Mouse (Mus musculus) erythroblast, embryonic 14.5 days (primary cell): ENCODE results near the gene Olfr1272. TPM values are rescaled to one million over a fixed set of nuclear protein-coding genes. Genes with fewer than 3 reads are reported as not detected.
"Not testable (repeated sequence)": the region's sequence is repeated elsewhere in the genome, so short reads cannot be mapped to it uniquely, and the experiment has no call there.

Source experiments
- H3K27me3 ChIP-seq: 2 replicates; pipeline ENCODE4 v1.6.1; 2012; ENCODE audit warnings: inconsistent platforms; ENCODE audit not compliant: control insufficient read depth
- H3K36me3 ChIP-seq: 2 replicates; pipeline ENCODE4 v1.6.1; 2012; ENCODE audit warnings: mild to moderate bottlenecking, inconsistent platforms; ENCODE audit not compliant: control insufficient read depth
- H3K4me1 ChIP-seq: 2 replicates; pipeline ENCODE4 v1.6.1; 2012; ENCODE audit warnings: inconsistent platforms; ENCODE audit not compliant: control insufficient read depth
- H3K4me3 ChIP-seq: replicated peaks from 2 replicates; pipeline ENCODE3; 2012; ENCODE audit warnings: moderate library complexity, mild to moderate bottlenecking, inconsistent platforms
- H3K9me3 ChIP-seq: 2 replicates; pipeline ENCODE4 v1.6.1; 2012; ENCODE audit warnings: low read length, inconsistent platforms, mixed read lengths; ENCODE audit not compliant: control insufficient read depth
- GATA1 ChIP-seq: IDR thresholded peaks from 2 replicates; pipeline ENCODE4 v1.6.1; 2012; ENCODE audit warnings: low read length, inconsistent platforms, mixed read lengths
- TAL1 ChIP-seq: IDR thresholded peaks from 3 replicates; pipeline ENCODE4 v1.6.1; 2012; ENCODE audit warnings: low read length, inconsistent platforms, mixed read lengths
- polyA plus RNA-seq: library from polyadenylated mRNA; stranded (reverse); fragments of >175 nt; gene quantifications from 2 replicates; pipeline ENCODE4 v1.2.3, GENCODE M21; 2012

The Olfr1272 gene
- not detected in 2 replicates for polyA plus RNA-seq

GRCm38 (mm10) chr2:90292741-90293140 lies at the start of gene Olfr1272:
TSS of gene Olfr1272 (minus strand) at chr2:90292841.
- no peaks in the 10 kb centered on the region for H3K4me1 ChIP-seq
- no peak within 1 kb of the TSS for H3K4me3 ChIP-seq
- no peaks in the 10 kb centered on the region; the same call in 1 of the 2 replicates for H3K9me3 ChIP-seq
- TF ChIP-seq GATA1 (no peak), TAL1 (no peak)
- H3K36me3 ChIP-seq: no peaks in the 10 kb centered on the region
- no peaks in the 10 kb centered on the region for H3K27me3 ChIP-seq

- H3K27me3 ChIP-seq, H3K9me3 ChIP-seq, H3K36me3 ChIP-seq, H3K4me1 ChIP-seq, H3K4me3 ChIP-seq: not testable (repeated sequence)
Measured at GRCm38 (mm10) chr2:90321900-90322299, 29.3 kb upstream of the Olfr1272 start, which contains the start of gene Gm13769. TSS of gene Gm13769 (plus strand) at chr2:90322200.

- Histone ChIP-seq H3K36me3 (no peaks in the 10 kb centered on the region), H3K9me3 (no peaks in the 10 kb centered on the region), H3K4me1 (no peaks in the 10 kb centered on the region), H3K27me3 (no peaks in the 10 kb centered on the region), H3K4me3 (no peak within 1 kb of the TSS)
- TF ChIP-seq TAL1 (no peak), GATA1 (no peak)
Measured at GRCm38 (mm10) chr2:90270932-90271331, 21.7 kb downstream of the Olfr1272 start, which contains the start of gene Olfr1271. TSS of gene Olfr1271 (minus strand) at chr2:90271032.

- TF ChIP-seq TAL1: no peak
- no peak for TF ChIP-seq GATA1
- no peak within 1 kb of the TSS for H3K4me3 ChIP-seq
- H3K4me1 ChIP-seq: no peaks in the 10 kb centered on the region
- no peaks in the 10 kb centered on the region; the same call in 1 of the 2 replicates for H3K9me3 ChIP-seq
- no peaks in the 10 kb centered on the region for H3K27me3 ChIP-seq
- no peaks in the 10 kb centered on the region for H3K36me3 ChIP-seq
Measured at GRCm38 (mm10) chr2:90257492-90257891, 35.1 kb downstream of the Olfr1272 start, which contains the start of gene Olfr142. TSS of gene Olfr142 (minus strand) at chr2:90257592.

Other genes with a start within 250 kb of the Olfr1272 start
- not detected in 2 replicates for gene Olfr140, start 229.2 kb downstream of the Olfr1272 start, polyA plus RNA-seq
- gene Olfr1269, start 171.4 kb downstream of the Olfr1272 start, polyA plus RNA-seq: not detected in 2 replicates
- gene Olfr32, start 150.5 kb downstream of the Olfr1272 start, polyA plus RNA-seq: 0.01 TPM in 1 of 2 replicates, not detected in the other
- not detected in 2 replicates for gene Olfr1270, start 139.8 kb downstream of the Olfr1272 start, polyA plus RNA-seq
- not detected in 2 replicates for gene Olfr1506, start 68.3 kb downstream of the Olfr1272 start, polyA plus RNA-seq
- gene Olfr142, start 35.2 kb downstream of the Olfr1272 start, polyA plus RNA-seq: not detected in 2 replicates
- not detected in 2 replicates for gene Olfr1271, start 21.8 kb downstream of the Olfr1272 start, polyA plus RNA-seq
- not detected in 2 replicates for gene Gm13769, start 29.4 kb upstream of the Olfr1272 start, polyA plus RNA-seq
- gene Olfr1274-ps, start 105.8 kb upstream of the Olfr1272 start, polyA plus RNA-seq: not detected in 2 replicates